Mouse (Mus musculus): ENCODE results near the gene Txnrd1. TPM values are rescaled to one million over a fixed set of nuclear protein-coding genes. Genes with fewer than 3 reads are reported as not detected.

Gene Txnrd1
- polyA plus RNA-seq, 1 experiment from 2014 or later, result 89.1 TPM

GRCm38 (mm10) chr10:82875446-82875845, 41.7 kb downstream of the Txnrd1 start:
- H3K9ac ChIP-seq (replicated peaks), result no peak overlapping the region
- H3K9me3 ChIP-seq (replicated peaks), result no peaks in the 10 kb centered on the region
- H3K4me3 ChIP-seq (replicated peaks), result no peak overlapping the region
- 91% methylated on average over 10 of the region's 10 CpGs for WGBS
- no peak overlapping the region for H3K27ac ChIP-seq (replicated peaks)
- H3K36me3 ChIP-seq, result peaks cover 57% of the 10 kb centered on the region
- H3K27me3 ChIP-seq (replicated peaks), result no peaks in the 10 kb centered on the region
- no peak overlapping the region for H3K4me2 ChIP-seq
- H3K4me1 ChIP-seq, result peaks cover 3% of the 10 kb centered on the region; the same call in 1 of the 2 replicates
- ATAC-seq (ENCODE audit: low FRiP score), result no peak

GRCm38 (mm10) chr10:82876076-82876796, 42.5 kb downstream of the Txnrd1 start:
- Histone ChIP-seq H3K4me1 (peaks cover 3% of the 10 kb centered on the region; the same call in 1 of the 2 replicates), H3K27me3 (replicated peaks) (no peaks in the 10 kb centered on the region), H3K9ac (replicated peaks) (no peak overlapping the region), H3K4me2 (no peak overlapping the region), H3K4me3 (replicated peaks) (no peak overlapping the region), H3K9me3 (replicated peaks) (no peaks in the 10 kb centered on the region), H3K27ac (replicated peaks) (no peak overlapping the region), H3K36me3 (peaks cover 64% of the 10 kb centered on the region)
- ATAC-seq (ENCODE audit: low FRiP score), result no peak
- WGBS, result 87% methylated on average over 16 of the region's 16 CpGs

- no peak overlapping the region for H3K4me2 ChIP-seq
- no peak overlapping the region for H3K4me3 ChIP-seq (replicated peaks)
- no peaks in the 10 kb centered on the region for H3K9me3 ChIP-seq (replicated peaks)
- H3K9ac ChIP-seq (replicated peaks), result no peak overlapping the region
- ATAC-seq (ENCODE audit: low FRiP score), result no peak
- WGBS, result 89% methylated on average over 6 of the region's 6 CpGs
- H3K4me1 ChIP-seq, result no peaks in the 10 kb centered on the region
- peaks cover 76% of the 10 kb centered on the region for H3K36me3 ChIP-seq
- H3K27me3 ChIP-seq (replicated peaks), result no peaks in the 10 kb centered on the region
- H3K27ac ChIP-seq (replicated peaks), result no peak overlapping the region
Observed at GRCm38 (mm10) chr10:82887354-82887753, 53.6 kb downstream of the Txnrd1 start.

GRCm38 (mm10) chr10:82888576-82888975, 54.8 kb downstream of the Txnrd1 start:
- Histone ChIP-seq H3K4me3 (replicated peaks) (no peak overlapping the region), H3K4me1 (no peaks in the 10 kb centered on the region), H3K27ac (replicated peaks) (no peak overlapping the region), H3K9ac (replicated peaks) (no peak overlapping the region), H3K4me2 (no peak overlapping the region), H3K27me3 (replicated peaks) (no peaks in the 10 kb centered on the region), H3K36me3 (peaks cover 68% of the 10 kb centered on the region), H3K9me3 (replicated peaks) (no peaks in the 10 kb centered on the region)
- WGBS, result 92% methylated on average over 8 of the region's 8 CpGs
- no peak for ATAC-seq (ENCODE audit: low FRiP score)

- Histone ChIP-seq H3K27ac (replicated peaks) (no peak overlapping the region), H3K27me3 (replicated peaks) (no peaks in the 10 kb centered on the region), H3K4me1 (0 out of 2 replicates have a peak, but pooled peaks cover 2% of the 10 kb centered on the region), H3K9me3 (replicated peaks) (no peaks in the 10 kb centered on the region), H3K9ac (replicated peaks) (no peak overlapping the region), H3K4me3 (replicated peaks) (no peak overlapping the region), H3K36me3 (peaks cover 63% of the 10 kb centered on the region), H3K4me2 (no peak overlapping the region)
- whole genome bisulfite sequencing, result 66% methylated on average over 9 of the region's 9 CpGs
- ATAC-seq (ENCODE audit: low FRiP score), result no peak
Observed at GRCm38 (mm10) chr10:82889447-82889973, 55.8 kb downstream of the Txnrd1 start.

GRCm38 (mm10) chr10:82890936-82891335, 57.2 kb downstream of the Txnrd1 start:
- no peaks in the 10 kb centered on the region for H3K9me3 ChIP-seq (replicated peaks)
- H3K4me3 ChIP-seq (replicated peaks), result no peak overlapping the region
- H3K4me2 ChIP-seq, result no peak overlapping the region
- ATAC-seq (ENCODE audit: low FRiP score), result no peak
- no peak overlapping the region for H3K27ac ChIP-seq (replicated peaks)
- H3K27me3 ChIP-seq (replicated peaks), result no peaks in the 10 kb centered on the region
- H3K36me3 ChIP-seq, result peaks cover 56% of the 10 kb centered on the region
- WGBS, result 88% methylated on average over 2 of the region's 2 CpGs
- 0 out of 2 replicates have a peak, but pooled peaks cover 2% of the 10 kb centered on the region for H3K4me1 ChIP-seq
- H3K9ac ChIP-seq (replicated peaks), result no peak overlapping the region

GRCm38 (mm10) chr10:82891427-82891826, 57.7 kb downstream of the Txnrd1 start:
- H3K9ac ChIP-seq (replicated peaks), result no peak overlapping the region
- H3K27me3 ChIP-seq (replicated peaks), result no peaks in the 10 kb centered on the region
- no peak overlapping the region for H3K27ac ChIP-seq (replicated peaks)
- no peak overlapping the region for H3K4me2 ChIP-seq
- 84% methylated on average over 7 of the region's 7 CpGs for WGBS
- no peak overlapping the region for H3K4me3 ChIP-seq (replicated peaks)
- ATAC-seq (ENCODE audit: low FRiP score), result no peak
- H3K9me3 ChIP-seq (replicated peaks), result no peaks in the 10 kb centered on the region
- H3K36me3 ChIP-seq, result peaks cover 56% of the 10 kb centered on the region
- H3K4me1 ChIP-seq, result 0 out of 2 replicates have a peak, but pooled peaks cover 2% of the 10 kb centered on the region

GRCm38 (mm10) chr10:82892442-82893055, 58.8 kb downstream of the Txnrd1 start:
- Histone ChIP-seq H3K9ac (replicated peaks) (no peak overlapping the region), H3K9me3 (replicated peaks) (no peaks in the 10 kb centered on the region), H3K4me1 (0 out of 2 replicates have a peak, but pooled peaks cover 2% of the 10 kb centered on the region), H3K4me2 (no peak overlapping the region), H3K27ac (replicated peaks) (no peak overlapping the region), H3K4me3 (replicated peaks) (no peak overlapping the region), H3K36me3 (peaks cover 55% of the 10 kb centered on the region), H3K27me3 (replicated peaks) (no peaks in the 10 kb centered on the region)
- ATAC-seq (ENCODE audit: low FRiP score), result no peak
- 92% methylated on average over 9 of the region's 9 CpGs for WGBS

GRCm38 (mm10) chr10:82893872-82894650, 60.3 kb downstream of the Txnrd1 start:
- no peaks in the 10 kb centered on the region for H3K27me3 ChIP-seq (replicated peaks)
- H3K9ac ChIP-seq (replicated peaks), result no peak overlapping the region
- WGBS, result 73% methylated on average over 18 of the region's 18 CpGs
- H3K36me3 ChIP-seq, result peaks cover 54% of the 10 kb centered on the region
- H3K9me3 ChIP-seq (replicated peaks), result no peaks in the 10 kb centered on the region
- ATAC-seq (ENCODE audit: low FRiP score), result no peak
- H3K4me1 ChIP-seq, result 0 out of 2 replicates have a peak, but pooled peaks cover 2% of the 10 kb centered on the region
- H3K27ac ChIP-seq (replicated peaks), result no peak overlapping the region
- no peak overlapping the region for H3K4me2 ChIP-seq
- no peak overlapping the region for H3K4me3 ChIP-seq (replicated peaks)

- H3K4me2 ChIP-seq, result no peak overlapping the region
- no peak overlapping the region for H3K4me3 ChIP-seq (replicated peaks)
- H3K9ac ChIP-seq (replicated peaks), result no peak overlapping the region
- peaks cover 22% of the 10 kb centered on the region for H3K4me1 ChIP-seq
- H3K27ac ChIP-seq (replicated peaks), result no peak overlapping the region
- H3K27me3 ChIP-seq (replicated peaks), result no peaks in the 10 kb centered on the region
- no peak for ATAC-seq (ENCODE audit: low FRiP score)
- H3K9me3 ChIP-seq (replicated peaks), result no peaks in the 10 kb centered on the region
- 95% methylated on average over 13 of the region's 13 CpGs for WGBS
- H3K36me3 ChIP-seq, result peaks cover 28% of the 10 kb centered on the region
Observed at GRCm38 (mm10) chr10:82897936-82898335, 64.2 kb downstream of the Txnrd1 start.

- Histone ChIP-seq H3K4me3 (replicated peaks) (no peak overlapping the region), H3K9ac (replicated peaks) (no peak overlapping the region), H3K9me3 (replicated peaks) (no peaks in the 10 kb centered on the region), H3K4me1 (peaks cover 22% of the 10 kb centered on the region), H3K36me3 (peaks cover 28% of the 10 kb centered on the region), H3K27ac (replicated peaks) (no peak overlapping the region), H3K27me3 (replicated peaks) (no peaks in the 10 kb centered on the region), H3K4me2 (no peak overlapping the region)
- 55% methylated on average over 7 of the region's 7 CpGs for WGBS
- ATAC-seq (ENCODE audit: low FRiP score), result no peak
Observed at GRCm38 (mm10) chr10:82898893-82899292, 65.1 kb downstream of the Txnrd1 start.

Data from neural tube, embryonic 15.5 days (tissue).